Mouse (Mus musculus) embryonic facial prominence, embryonic 14.5 days (tissue): ENCODE measurements around the gene Fbxw4. TPM values are rescaled to one million over a fixed set of nuclear protein-coding genes. Genes with fewer than 3 reads are reported as not detected.

ENCODE experiments used
- ATAC-seq: fragments of 200-750 bp; cut with Nextera tagmentation; 2 replicates; pipeline ENCODE4 v1.8.0; 2017; ENCODE audit warnings: low read depth, moderate number of reproducible peaks, moderate TSS enrichment
- DNase-seq: peaks from one replicate; pipeline ENCODE4 v3.0.0-alpha.2; 2015; ENCODE audit warnings: low spot score
- H3K27ac ChIP-seq: fragments of 300-500 bp; sonication (generic); replicated peaks from 2 replicates; pipeline ENCODE4 v1.5.1; 2014; ENCODE audit warnings: low read depth, mild to moderate bottlenecking, low read length, moderate library complexity
- H3K27me3 ChIP-seq: fragments of 300-500 bp; sonication (generic); replicated peaks from 2 replicates; pipeline ENCODE4 v1.6.1; 2014; ENCODE audit warnings: low read length; ENCODE audit not compliant: control insufficient read depth, insufficient read depth
- H3K36me3 ChIP-seq: fragments of 300-500 bp; sonication (generic); 2 replicates; pipeline ENCODE4 v1.6.1; 2014; ENCODE audit warnings: low read length, mixed read lengths; ENCODE audit not compliant: control insufficient read depth, insufficient read depth
- H3K4me1 ChIP-seq: fragments of 300-500 bp; sonication (generic); 2 replicates; pipeline ENCODE4 v1.6.1; 2014; ENCODE audit warnings: antibody characterized with exemption, low read length; ENCODE audit not compliant: control insufficient read depth, insufficient read depth
- H3K4me2 ChIP-seq: fragments of 300-500 bp; sonication (generic); 2 replicates; pipeline ENCODE4 v1.6.1; 2014; ENCODE audit warnings: low read depth, mild to moderate bottlenecking, low read length, moderate library complexity, mixed read lengths
- H3K4me3 ChIP-seq: fragments of 300-500 bp; sonication (generic); 2 replicates; pipeline ENCODE4 v1.5.1; 2014; ENCODE audit warnings: low read depth, mild to moderate bottlenecking, low read length
- H3K9ac ChIP-seq: fragments of 300-500 bp; sonication (generic); 2 replicates; pipeline ENCODE4 v1.6.1; 2014; ENCODE audit warnings: low read depth, mild to moderate bottlenecking, low read length, moderate library complexity, mixed read lengths
- H3K9me3 ChIP-seq: fragments of 300-500 bp; sonication (generic); 2 replicates; pipeline ENCODE4 v1.6.1; 2016; ENCODE audit warnings: low read length; ENCODE audit not compliant: control insufficient read depth
- WGBS: fragments of 180-500 bp; shearing (Covaris S2); extraction: QIAGEN DNeasy Blood & Tissue Kit; methylation state at CpG from one replicate; pipeline ENCODE4 v1.1.7; 2014; 5-methylcytosine and 5-hydroxymethylcytosine counted together
- polyA plus RNA-seq: library from polyadenylated mRNA; unstranded; fragments of >200 nt; fragmentation: Nextera tagmentation; extraction: Ambion mirVana; gene quantifications from 2 replicates; pipeline ENCODE4 v1.2.1, GENCODE M21; 2014

Gene Fbxw4
- polyA plus RNA-seq, 1 experiment from 2014 or later = 6.9 TPM

- no peak for DNase-seq
- 79% methylated on average over 6 of the region's 6 CpGs for WGBS
- Histone ChIP-seq H3K27me3 (no peaks in the 10 kb centered on the region), H3K9ac (no peak overlapping the region), H3K4me3 (no peak overlapping the region), H3K27ac (no peak overlapping the region), H3K4me1 (no peaks in the 10 kb centered on the region), H3K36me3 (peaks cover 46% of the 10 kb centered on the region), H3K4me2 (no peak overlapping the region), H3K9me3 (no peaks in the 10 kb centered on the region)
- ATAC-seq = no peak
These were observed 128.6 kb downstream of the Fbxw4 start for GRCm38 (mm10) chr19:45531554-45531953.

GRCm38 (mm10) chr19:45530200-45530995 lies 129.7 kb downstream of the Fbxw4 start:
- WGBS = 78% methylated on average over 15 of the region's 15 CpGs
- Histone ChIP-seq H3K27me3 (no peaks in the 10 kb centered on the region), H3K4me2 (no peak overlapping the region), H3K9me3 (no peaks in the 10 kb centered on the region), H3K36me3 (peaks cover 51% of the 10 kb centered on the region), H3K4me1 (no peaks in the 10 kb centered on the region), H3K9ac (no peak overlapping the region), H3K4me3 (no peak overlapping the region), H3K27ac (no peak overlapping the region)
- DNase-seq = no peak
- no peak for ATAC-seq

GRCm38 (mm10) chr19:45529294-45529693 lies 130.8 kb downstream of the Fbxw4 start:
- Histone ChIP-seq H3K9me3 (no peaks in the 10 kb centered on the region), H3K4me2 (no peak overlapping the region), H3K27me3 (no peaks in the 10 kb centered on the region), H3K9ac (no peak overlapping the region), H3K36me3 (peaks cover 62% of the 10 kb centered on the region), H3K4me1 (no peaks in the 10 kb centered on the region), H3K27ac (no peak overlapping the region), H3K4me3 (no peak overlapping the region)
- DNase-seq (no peak), ATAC-seq (no peak)
- WGBS = 88% methylated on average over 5 of the region's 5 CpGs

Other genes with a start within 250 kb of the Fbxw4 start
- gene Poll, start 99.8 kb downstream of the Fbxw4 start, polyA plus RNA-seq = 11.1 and 12.2 TPM in 2 replicates
- 40.9 and 44.8 TPM in 2 replicates for gene Gm17018, start 99.7 kb downstream of the Fbxw4 start, polyA plus RNA-seq
- gene Fgf8, start 82.6 kb upstream of the Fbxw4 start, polyA plus RNA-seq = 0.25 TPM in 1 of 2 replicates, not detected in the other
- gene Npm3, start 89.3 kb upstream of the Fbxw4 start, polyA plus RNA-seq = 18.9 and 19.8 TPM in 2 replicates
- 52.3 and 56.5 TPM in 2 replicates for gene Mgea5, start 123.5 kb upstream of the Fbxw4 start, polyA plus RNA-seq
- 1.4 and 1.5 TPM in 2 replicates for gene Kcnip2, start 155.7 kb upstream of the Fbxw4 start, polyA plus RNA-seq